Mouse (Mus musculus) lung, adult 2 months (tissue): Measurements from ENCODE around the gene Acvr2b. TPM values are rescaled to one million over a fixed set of nuclear protein-coding genes. Genes with fewer than 3 reads are reported as not detected.

Experiments used
- DNase-seq: peaks from one replicate; pipeline ENCODE4 v3.0.0; 2022
- H3K4me1 ChIP-seq: fragments of 200-500 bp; 2 replicates; pipeline ENCODE4 v1.6.1; 2011; ENCODE audit warnings: low read length; ENCODE audit not compliant: control insufficient read depth, insufficient read depth
- H3K4me3 ChIP-seq: fragments of 200-500 bp; replicated peaks from 2 replicates; pipeline ENCODE3; 2011; ENCODE audit warnings: low read depth, mild to moderate bottlenecking, control low read depth, low read length; ENCODE audit errors: extremely low read depth
- CTCF ChIP-seq: fragments of 200-500 bp; IDR thresholded peaks from 2 replicates; pipeline ENCODE4 v1.5.1; 2011; ENCODE audit warnings: mild to moderate bottlenecking, low read length, control low read depth; ENCODE audit not compliant: insufficient read depth
- POLR2A ChIP-seq: fragments of 200-500 bp; IDR thresholded peaks from 2 replicates; pipeline ENCODE4 v1.6.1; 2011; ENCODE audit warnings: low read depth, mild to moderate bottlenecking, control low read depth, low read length, borderline replicate concordance; ENCODE audit errors: extremely low read depth
- WGBS: fragments of 180-500 bp; shearing (Covaris S2); methylation state at CpG from one replicate; pipeline ENCODE4 v1.1.7; 2018; 5-methylcytosine and 5-hydroxymethylcytosine counted together
- polyA plus RNA-seq: library from polyadenylated mRNA; depleted of rRNA; stranded (reverse); fragments of >200 nt; gene quantifications from 2 replicates; pipeline ENCODE4 v1.2.3, GENCODE M21; 2012

Acvr2b gene
- polyA plus RNA-seq, 1 experiment: 11.8 TPM

GRCm38 (mm10) chr9:119465595-119465994 is 63.7 kb downstream of the Acvr2b start:
- DNase-seq: no peak
- Histone ChIP-seq H3K4me1 (no peaks in the 10 kb centered on the region), H3K4me3 (no peak overlapping the region)
- TF ChIP-seq CTCF: peak; percentile 33; the same call in 1 of the 2 replicates
- no peak for TF ChIP-seq POLR2A
- WGBS: 59% methylated on average over 7 of the region's 7 CpGs

- Histone ChIP-seq H3K4me3 (no peak overlapping the region), H3K4me1 (no peaks in the 10 kb centered on the region)
- TF ChIP-seq POLR2A: no peak
- no peak for TF ChIP-seq CTCF
- WGBS: 80% methylated on average over 8 of the region's 8 CpGs
- no peak for DNase-seq
Measured at GRCm38 (mm10) chr9:119469691-119470353, 67.9 kb downstream of the Acvr2b start.

DNA sequence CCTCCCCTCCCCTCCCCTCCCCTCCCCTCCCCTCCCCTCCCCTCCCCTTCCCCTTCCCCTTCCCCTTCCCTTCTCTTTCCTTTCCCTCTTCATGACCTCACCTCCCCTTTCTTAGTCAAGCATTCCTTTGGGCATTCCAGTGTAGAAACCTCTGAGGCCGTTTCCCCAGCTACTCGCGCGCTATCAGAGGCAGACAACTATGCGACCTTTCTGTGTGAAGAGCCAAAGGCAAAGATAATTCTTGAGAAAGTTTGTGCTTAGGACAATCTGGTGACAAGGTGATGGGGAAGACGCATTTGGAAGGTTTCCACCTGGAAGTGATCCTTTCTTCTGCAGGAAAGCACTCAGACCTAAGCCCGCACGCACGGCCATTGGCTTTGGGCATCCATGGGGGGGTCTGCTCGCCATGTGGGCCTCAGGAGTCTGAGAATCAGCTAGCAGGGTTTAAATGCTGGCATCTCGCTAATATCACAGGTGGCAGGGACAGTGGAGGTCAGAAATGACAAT is 70.5 kb downstream of the Acvr2b start:
- 65% methylated on average over 11 of the region's 11 CpGs for WGBS
- no peak for DNase-seq
- TF ChIP-seq CTCF (no peak), POLR2A (no peak)
- Histone ChIP-seq H3K4me3 (no peak overlapping the region), H3K4me1 (no peaks in the 10 kb centered on the region)

DNA sequence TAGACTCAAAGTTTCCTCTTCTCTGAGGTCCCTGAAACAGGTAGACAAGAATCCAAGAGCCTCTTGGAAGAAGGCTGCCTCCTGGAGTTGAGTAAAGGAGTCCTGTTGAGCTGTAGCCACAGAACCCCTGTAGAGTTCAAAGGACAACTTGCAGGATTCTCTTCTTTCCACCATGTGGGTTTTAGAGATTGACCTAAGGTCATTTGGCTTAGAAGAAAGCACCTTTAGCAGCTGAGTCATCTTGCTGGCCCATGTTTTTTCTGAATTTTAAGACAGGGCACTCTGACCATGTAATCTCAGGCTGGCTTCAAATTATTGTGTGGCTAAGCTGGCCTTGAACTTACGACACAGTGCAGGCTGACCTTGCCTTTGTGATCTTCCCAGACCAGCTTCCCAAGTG is 71.1 kb downstream of the Acvr2b start:
- Histone ChIP-seq H3K4me3 (no peak overlapping the region), H3K4me1 (0 out of 2 replicates have a peak, but pooled peaks cover 3% of the 10 kb centered on the region)
- 92% methylated on average over 1 of the region's 1 CpGs for whole genome bisulfite sequencing
- DNase-seq: no peak
- TF ChIP-seq POLR2A: no peak
- no peak for TF ChIP-seq CTCF

- 0 out of 2 replicates have a peak, but pooled peaks cover 5% of the 10 kb centered on the region for H3K4me1 ChIP-seq
- WGBS: 68% methylated on average over 9 of the region's 9 CpGs
- H3K4me3 ChIP-seq: no peak overlapping the region
- TF ChIP-seq CTCF (no peak), POLR2A (no peak)
- DNase-seq: no peak
Measured at GRCm38 (mm10) chr9:119473608-119474164, 71.8 kb downstream of the Acvr2b start.

DNA sequence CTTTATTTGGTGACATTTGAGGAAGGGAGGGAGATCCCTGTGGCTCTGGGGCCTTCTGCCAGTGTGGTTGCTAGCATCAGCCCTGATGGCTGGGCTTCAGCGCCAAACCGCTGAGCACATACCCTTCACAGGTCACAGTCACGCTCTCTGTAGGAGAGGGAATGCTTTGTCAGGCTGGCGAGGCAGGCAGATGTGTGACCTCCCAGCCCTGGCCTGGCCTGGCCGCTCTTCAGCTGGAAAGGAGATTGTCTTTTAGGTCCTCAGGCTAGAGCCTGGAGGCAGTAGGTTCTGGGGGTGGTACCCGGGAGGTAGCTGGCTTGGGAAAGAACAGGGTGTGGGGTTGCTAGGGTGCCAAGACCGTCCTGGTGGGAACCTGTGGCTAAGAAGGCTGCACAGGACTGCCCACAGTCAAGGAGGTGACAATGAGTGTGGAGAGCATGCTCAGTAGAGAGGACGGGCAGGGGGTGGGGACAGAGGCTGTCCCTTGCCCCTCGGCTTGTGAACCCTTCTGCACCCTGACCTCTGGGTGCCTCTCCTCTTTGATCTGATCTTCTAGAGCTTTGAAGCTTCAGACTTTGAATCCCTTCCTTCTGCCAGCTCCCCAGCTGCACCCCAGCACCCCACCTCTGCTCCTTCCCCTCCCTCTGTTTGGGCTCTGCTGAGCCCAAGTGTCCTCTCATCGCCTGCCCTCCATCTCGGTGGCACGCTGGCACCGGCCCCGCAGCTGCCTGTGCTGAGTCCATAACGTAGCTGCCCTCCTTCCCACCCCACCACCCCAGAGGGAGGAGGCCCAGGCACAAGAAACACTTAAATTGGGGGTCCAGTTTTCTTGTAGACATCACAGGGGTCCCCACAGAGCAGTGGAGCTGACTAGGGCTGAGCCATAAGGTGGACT is 73.0 kb downstream of the Acvr2b start:
- 49% methylated on average over 15 of the region's 15 CpGs for WGBS
- Histone ChIP-seq H3K4me3 (no peak overlapping the region), H3K4me1 (0 out of 2 replicates have a peak, but pooled peaks cover 5% of the 10 kb centered on the region)
- DNase-seq: no peak
- no peak for TF ChIP-seq CTCF
- no peak for TF ChIP-seq POLR2A

- no peak for DNase-seq
- 0 out of 2 replicates have a peak, but pooled peaks cover 5% of the 10 kb centered on the region for H3K4me1 ChIP-seq
- H3K4me3 ChIP-seq: no peak overlapping the region
- no peak for TF ChIP-seq CTCF
- no peak for TF ChIP-seq POLR2A
- 21% methylated on average over 6 of the region's 6 CpGs for WGBS
Measured at GRCm38 (mm10) chr9:119477754-119478153, 75.8 kb downstream of the Acvr2b start.

DNA sequence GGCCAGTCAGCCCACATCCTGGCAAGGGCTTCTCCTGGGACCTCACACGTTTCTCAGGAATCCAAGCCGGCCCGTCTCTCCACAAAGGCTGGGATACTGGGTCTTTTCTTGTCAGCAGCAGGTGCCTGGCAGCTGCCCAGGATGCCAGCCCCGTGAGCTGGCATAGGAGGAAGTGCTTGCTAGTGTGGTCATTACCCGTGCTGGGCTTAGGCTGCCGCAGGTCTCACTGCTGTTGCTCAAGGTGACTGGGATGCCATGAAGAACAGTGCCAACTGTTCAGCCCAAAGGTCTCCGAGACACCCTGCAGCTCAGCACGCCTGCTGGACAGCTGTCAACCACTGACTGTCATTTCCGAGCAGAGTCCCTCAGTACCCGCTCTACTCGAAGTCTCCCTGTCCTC is 76.4 kb downstream of the Acvr2b start:
- H3K4me3 ChIP-seq: no peak overlapping the region
- WGBS: 56% methylated on average over 11 of the region's 11 CpGs
- DNase-seq: no peak
- 0 out of 2 replicates have a peak, but pooled peaks cover 5% of the 10 kb centered on the region for H3K4me1 ChIP-seq
- TF ChIP-seq CTCF: no peak
- TF ChIP-seq POLR2A: no peak

GRCm38 (mm10) chr9:119479297-119479696 is 77.4 kb downstream of the Acvr2b start:
- TF ChIP-seq POLR2A (no peak), CTCF (no peak)
- Histone ChIP-seq H3K4me3 (no peak overlapping the region), H3K4me1 (0 out of 2 replicates have a peak, but pooled peaks cover 5% of the 10 kb centered on the region)
- no peak for DNase-seq
- WGBS: 27% methylated on average over 8 of the region's 8 CpGs

DNA sequence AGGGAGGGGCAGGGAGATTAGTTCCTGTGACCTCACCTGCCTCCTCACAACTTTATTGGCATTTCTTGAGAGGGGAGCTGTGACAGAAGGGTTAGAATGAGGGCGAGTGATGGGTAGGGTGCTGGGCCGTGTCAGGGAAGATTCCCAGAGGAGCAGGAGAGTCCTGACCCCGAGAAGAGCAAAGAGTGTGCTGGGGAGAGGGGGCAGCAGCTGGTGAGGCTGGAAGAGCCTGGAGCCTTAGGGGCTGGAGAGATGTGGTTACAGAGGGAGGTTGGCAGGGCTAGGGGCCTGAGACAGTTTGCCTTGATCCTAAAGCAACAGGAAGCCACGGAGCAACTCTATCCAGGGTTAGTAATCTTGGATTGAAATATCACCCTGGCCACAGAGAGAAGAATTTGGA is 79.7 kb downstream of the Acvr2b start:
- no peak for TF ChIP-seq POLR2A
- TF ChIP-seq CTCF: no peak
- 0 out of 2 replicates have a peak, but pooled peaks cover 5% of the 10 kb centered on the region for H3K4me1 ChIP-seq
- no peak for DNase-seq
- H3K4me3 ChIP-seq: no peak overlapping the region
- 87% methylated on average over 4 of the region's 4 CpGs for WGBS
